Mouse (Mus musculus): Measurements from ENCODE around the gene Sigmar1. TPM values are rescaled to one million over a fixed set of nuclear protein-coding genes. Genes with fewer than 3 reads are reported as not detected.

Sigmar1 gene
- 196 and 284 TPM in 2 replicates for polyA plus RNA-seq (2012; rRNA removed; ENCODE audit: low replicate concordance)

GRCm38 (mm10) chr4:41755338-41756305 is at the start of gene Sigmar1:
Gene Sigmar1 (minus strand): TSS chr4:41756157.

GRCm38 (mm10) chr4:41774002-41774401 is 18.0 kb upstream of the Sigmar1 start, which contains the start of gene Ccl27a:
Gene Ccl27a (minus strand): TSS chr4:41774247.

GRCm38 (mm10) chr4:41754797-41755337 is 1.1 kb downstream of the Sigmar1 start, which contains the start of gene Galt:
Gene Galt (plus strand): TSS chr4:41755228.

GRCm38 (mm10) chr4:41731052-41731765 is 24.7 kb downstream of the Sigmar1 start, which contains the start of gene Arid3c:
Gene Arid3c (minus strand): TSS chr4:41731142.

GRCm38 (mm10) chr4:41722918-41723351 is 33.0 kb downstream of the Sigmar1 start, which contains the start of gene Dctn3:
Gene Dctn3 (minus strand): TSS chr4:41723170.

GRCm38 (mm10) chr4:41713197-41714067 is 42.5 kb downstream of the Sigmar1 start, which contains the start of gene Rpp25l:
Gene Rpp25l (minus strand): TSS chr4:41713534.

GRCm38 (mm10) chr4:41699783-41700182 is 56.2 kb downstream of the Sigmar1 start, which contains the start of gene Il11ra1:
Gene Il11ra1 (plus strand): TSS chr4:41699989.

GRCm38 (mm10) chr4:41696930-41697841 is 58.8 kb downstream of the Sigmar1 start, which contains the start of gene Cntfr:
Gene Cntfr (minus strand): TSS chr4:41697089.

Other genes starting within 250 kb of the Sigmar1 start
- gene 1110017D15Rik, start 238.8 kb downstream of the Sigmar1 start, polyA plus RNA-seq (2012; rRNA removed; ENCODE audit: low replicate concordance): 0.27 TPM in 1 of 2 replicates, not detected in the other
- 28.0 and 28.1 TPM in 2 replicates for gene Fam219a, start 186.6 kb downstream of the Sigmar1 start, polyA plus RNA-seq (2012; rRNA removed; ENCODE audit: low replicate concordance)
- gene Dnaic1, start 186.4 kb downstream of the Sigmar1 start, polyA plus RNA-seq (2012; rRNA removed; ENCODE audit: low replicate concordance): 0.48 and 0.79 TPM in 2 replicates
- 11.0 and 13.5 TPM in 2 replicates for gene Enho, start 115.8 kb downstream of the Sigmar1 start, polyA plus RNA-seq (2012; rRNA removed; ENCODE audit: low replicate concordance)
- gene Cntfr, start 59.1 kb downstream of the Sigmar1 start, polyA plus RNA-seq (2012; rRNA removed; ENCODE audit: low replicate concordance): 2.4 and 3.0 TPM in 2 replicates
- 80.9 and 150 TPM in 2 replicates for gene Il11ra1, start 56.2 kb downstream of the Sigmar1 start, polyA plus RNA-seq (2012; rRNA removed; ENCODE audit: low replicate concordance)
- 35.2 and 49.7 TPM in 2 replicates for gene Rpp25l, start 42.6 kb downstream of the Sigmar1 start, polyA plus RNA-seq (2012; rRNA removed; ENCODE audit: low replicate concordance)
- 44.0 and 82.9 TPM in 2 replicates for gene Dctn3, start 33.0 kb downstream of the Sigmar1 start, polyA plus RNA-seq (2012; rRNA removed; ENCODE audit: low replicate concordance)
- gene Arid3c, start 25.0 kb downstream of the Sigmar1 start, polyA plus RNA-seq (2012; rRNA removed; ENCODE audit: low replicate concordance): not detected in 2 replicates
- 66.8 and 101 TPM in 2 replicates for gene Galt, start 929 bp downstream of the Sigmar1 start, polyA plus RNA-seq (2012; rRNA removed; ENCODE audit: low replicate concordance)
- 42.2 and 56.4 TPM in 2 replicates for gene Ccl27a, start 18.1 kb upstream of the Sigmar1 start, polyA plus RNA-seq (2012; rRNA removed; ENCODE audit: low replicate concordance)
- 33.5 TPM in 1 of 2 replicates, not detected in the other for gene Gm21541, start 147.5 kb upstream of the Sigmar1 start, polyA plus RNA-seq (2012; rRNA removed; ENCODE audit: low replicate concordance)
- gene Gm20878, start 185.4 kb upstream of the Sigmar1 start, polyA plus RNA-seq (2012; rRNA removed; ENCODE audit: low replicate concordance): 1.9 and 4.4 TPM in 2 replicates
- gene Fam205a4, start 209.9 kb upstream of the Sigmar1 start, polyA plus RNA-seq (2012; rRNA removed; ENCODE audit: low replicate concordance): not detected in 2 replicates